Mouse (Mus musculus) forebrain, embryonic 14.5 days (tissue): ENCODE results near the gene Ggn. TPM values are rescaled to one million over a fixed set of nuclear protein-coding genes. Genes with fewer than 3 reads are reported as not detected.

ENCODE experiments used
- ATAC-seq: fragments of 200-750 bp; cut with Nextera tagmentation; 2 replicates; pipeline ENCODE4 v1.8.0; 2017; ENCODE audit warnings: mild to moderate bottlenecking, moderate library complexity
- DNase-seq: peaks from one replicate; pipeline ENCODE4 v3.0.0-alpha.2; 2015; ENCODE audit warnings: low spot score
- H3K27ac ChIP-seq: fragments of 300-500 bp; sonication (generic); 2 replicates; pipeline ENCODE4 v1.5.1; 2014; ENCODE audit warnings: low read depth, mild to moderate bottlenecking, control low read depth, low read length, moderate library complexity
- H3K27me3 ChIP-seq: fragments of 300-500 bp; sonication (generic); replicated peaks from 2 replicates; pipeline ENCODE4 v1.6.1; 2014; ENCODE audit warnings: low read length, control low read depth, mixed read lengths; ENCODE audit not compliant: control insufficient read depth, insufficient read depth
- H3K36me3 ChIP-seq: fragments of 300-500 bp; sonication (generic); 2 replicates; pipeline ENCODE4 v1.6.1; 2014; ENCODE audit warnings: low read length, control low read depth; ENCODE audit not compliant: control insufficient read depth, insufficient read depth
- H3K4me1 ChIP-seq: fragments of 300-500 bp; sonication (generic); 2 replicates; pipeline ENCODE4 v1.6.1; 2014; ENCODE audit warnings: antibody characterized with exemption, low read length, control low read depth; ENCODE audit not compliant: control insufficient read depth, insufficient read depth
- H3K4me2 ChIP-seq: fragments of 300-500 bp; sonication (generic); 2 replicates; pipeline ENCODE4 v1.6.1; 2014; ENCODE audit warnings: mild to moderate bottlenecking, control low read depth, low read length
- H3K4me3 ChIP-seq: fragments of 300-500 bp; sonication (generic); 2 replicates; pipeline ENCODE4 v1.5.1; 2014; ENCODE audit warnings: low read depth, low read length, control low read depth
- H3K9ac ChIP-seq: fragments of 300-500 bp; sonication (generic); 2 replicates; pipeline ENCODE4 v1.6.1; 2014; ENCODE audit warnings: mild to moderate bottlenecking, low read length, control low read depth, moderate library complexity
- H3K9me3 ChIP-seq: fragments of 300-500 bp; sonication (generic); replicated peaks from 2 replicates; pipeline ENCODE4 v1.6.1; 2016; ENCODE audit warnings: low read length, control low read depth, mixed read lengths; ENCODE audit not compliant: control insufficient read depth
- WGBS: fragments of 180-500 bp; shearing (Covaris S2); extraction: QIAGEN DNeasy Blood & Tissue Kit; methylation state at CpG from one replicate; pipeline ENCODE4 v1.1.7; 2014; 5-methylcytosine and 5-hydroxymethylcytosine counted together
- polyA plus RNA-seq: library from polyadenylated mRNA; unstranded; fragments of >200 nt; fragmentation: Nextera tagmentation; extraction: Ambion mirVana; gene quantifications from 2 replicates; pipeline ENCODE4 v1.2.1, GENCODE M21; 2014

Ggn gene
- polyA plus RNA-seq, 1 experiment from 2014 or later, result 0.36 TPM

DNA sequence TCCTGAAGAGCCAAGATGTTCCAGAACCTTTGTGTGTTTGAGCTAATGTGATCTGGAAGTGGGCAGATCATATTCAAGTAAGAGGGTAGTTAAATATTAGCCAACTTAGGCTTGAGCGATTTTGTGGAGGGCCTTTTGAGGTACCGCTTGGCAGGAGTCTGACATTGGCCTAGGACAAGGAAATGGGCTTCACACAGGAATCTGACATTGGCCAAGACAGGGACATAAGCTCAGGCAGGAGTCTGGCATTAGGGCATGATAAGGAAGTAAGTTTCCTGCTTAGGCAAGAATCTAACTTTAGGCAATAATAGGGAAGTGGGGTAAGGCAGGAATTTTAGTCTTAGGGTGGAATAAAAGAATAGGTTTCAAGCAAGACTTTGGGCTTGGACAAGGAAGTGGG lies 44.2 kb downstream of the Ggn start:
- DNase-seq (no peak), ATAC-seq (no peak)
- no peaks in the 10 kb centered on the region for H3K27me3 ChIP-seq
- WGBS, result 73% methylated on average over 2 of the region's 2 CpGs
- no peak overlapping the region for H3K9ac ChIP-seq
- H3K36me3 ChIP-seq, result no peaks in the 10 kb centered on the region
- no peaks in the 10 kb centered on the region for H3K4me1 ChIP-seq
- H3K9me3 ChIP-seq, result no peaks in the 10 kb centered on the region
- no peak overlapping the region for H3K4me3 ChIP-seq
- H3K27ac ChIP-seq, result no peak overlapping the region
- peak overlapping the region; percentile 44; the same call in 1 of the 2 replicates for H3K4me2 ChIP-seq

DNA sequence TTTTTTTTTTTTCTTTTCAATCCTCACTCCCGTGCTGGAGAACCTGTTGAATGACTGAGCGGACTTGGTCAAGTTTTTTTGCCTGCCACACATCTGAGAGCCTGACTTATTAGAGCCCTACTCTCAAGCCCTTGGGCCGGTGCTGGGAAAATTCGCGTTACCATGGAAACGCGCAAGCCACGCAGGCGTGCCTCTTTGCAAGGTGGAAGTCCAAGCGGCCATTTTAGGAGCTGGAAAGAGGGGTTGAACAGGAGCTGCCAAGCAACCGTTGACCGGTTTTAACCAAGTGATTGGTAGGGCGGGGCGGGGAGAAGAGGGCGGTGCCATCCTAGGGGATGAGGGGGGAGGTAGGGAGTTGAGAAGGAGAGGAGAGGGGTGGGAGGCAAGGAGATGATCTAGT lies 44.8 kb downstream of the Ggn start:
- 48% methylated on average over 15 of the region's 15 CpGs for WGBS
- H3K27ac ChIP-seq, result no peak overlapping the region

More for the DNA sequence above, 44.8 kb downstream of the Ggn start:
- Histone ChIP-seq H3K36me3 (no peaks in the 10 kb centered on the region), H3K4me2 (no peak overlapping the region), H3K27me3 (no peaks in the 10 kb centered on the region), H3K9me3 (no peaks in the 10 kb centered on the region), H3K9ac (no peak overlapping the region), H3K4me1 (no peaks in the 10 kb centered on the region), H3K4me3 (no peak overlapping the region)
- ATAC-seq (no peak), DNase-seq (no peak)

Other genes with a start within 250 kb of the Ggn start
- gene Actn4, start 207.9 kb upstream of the Ggn start, polyA plus RNA-seq, result 101 and 128 TPM in 2 replicates
- 345 and 412 TPM in 2 replicates for gene Eif3k, start 188.3 kb upstream of the Ggn start, polyA plus RNA-seq
- 6.1 and 6.9 TPM in 2 replicates for gene Map4k1, start 188.2 kb upstream of the Ggn start, polyA plus RNA-seq
- 5.0 and 6.2 TPM in 2 replicates for gene Ryr1, start 45.0 kb upstream of the Ggn start, polyA plus RNA-seq
- gene Rasgrp4, start 35.4 kb upstream of the Ggn start, polyA plus RNA-seq, result 0.47 and 0.99 TPM in 2 replicates
- 17.3 and 18.0 TPM in 2 replicates for gene Fam98c, start 14.0 kb upstream of the Ggn start, polyA plus RNA-seq
- 4.4 and 5.5 TPM in 2 replicates for gene Spred3, start 201 bp downstream of the Ggn start, polyA plus RNA-seq
- gene Psmd8, start 10.5 kb downstream of the Ggn start, polyA plus RNA-seq, result 337 and 364 TPM in 2 replicates
- gene Catsperg1, start 43.8 kb downstream of the Ggn start, polyA plus RNA-seq, result 0.85 and 1.6 TPM in 2 replicates
- 0.22 and 0.46 TPM in 2 replicates for gene Kcnk6, start 62.3 kb downstream of the Ggn start, polyA plus RNA-seq
- gene Yif1b, start 68.1 kb downstream of the Ggn start, polyA plus RNA-seq, result 88.2 and 96.2 TPM in 2 replicates
- gene 2200002D01Rik, start 78.3 kb downstream of the Ggn start, polyA plus RNA-seq, result 0.37 and 1.2 TPM in 2 replicates
- gene Spint2, start 111.7 kb downstream of the Ggn start, polyA plus RNA-seq, result 46.6 and 51.3 TPM in 2 replicates
- gene Ppp1r14a, start 119.1 kb downstream of the Ggn start, polyA plus RNA-seq, result 5.7 and 9.8 TPM in 2 replicates
- 167 and 205 TPM in 2 replicates for gene Dpf1, start 133.7 kb downstream of the Ggn start, polyA plus RNA-seq